Mouse (Mus musculus) thymus, adult 2 months (tissue): ENCODE results near the gene Ttll5.

ENCODE experiments used
- CTCF ChIP-seq: fragments of 200-500 bp; IDR thresholded peaks from 2 replicates; pipeline ENCODE4 v1.5.1; 2012; ENCODE audit warnings: mild to moderate bottlenecking, control low read depth, low read length, moderate library complexity, borderline replicate concordance; ENCODE audit not compliant: control insufficient read depth, poor library complexity, insufficient read depth; ENCODE audit errors: extremely low read depth
- POLR2A ChIP-seq: fragments of 200-500 bp; IDR thresholded peaks from 2 replicates; pipeline ENCODE4 v1.6.1; 2012; ENCODE audit warnings: mild to moderate bottlenecking, low read length, control low read depth, moderate library complexity; ENCODE audit not compliant: control insufficient read depth, poor library complexity, insufficient read depth; ENCODE audit errors: extremely low read depth

- TF ChIP-seq CTCF: no peak
- TF ChIP-seq POLR2A: no peak
Measured at GRCm38 (mm10) chr12:86091601-86092132, 267.2 kb downstream of the Ttll5 start.
